Mouse (Mus musculus): ENCODE data around the gene Tmem184b. TPM values are rescaled to one million over a fixed set of nuclear protein-coding genes. Genes with fewer than 3 reads are reported as not detected.

Gene Tmem184b
- polyA plus RNA-seq, 1 experiment from 2014 or later = 42.0 TPM

- ATAC-seq (ENCODE audit: low read depth) = no peak
- Histone ChIP-seq H3K27ac (replicated peaks) (no peak overlapping the region), H3K9ac (no peak overlapping the region), H3K4me1 (replicated peaks) (peaks cover 9% of the 10 kb centered on the region; the same call in 1 of the 2 replicates), H3K9me3 (no peaks in the 10 kb centered on the region), H3K4me2 (no peak overlapping the region), H3K36me3 (peaks cover 99% of the 10 kb centered on the region), H3K27me3 (no peaks in the 10 kb centered on the region), H3K4me3 (no peak overlapping the region)
- WGBS = 91% methylated on average over 6 of the region's 6 CpGs
Measured at GRCm38 (mm10) chr15:79427516-79427915, 24.1 kb upstream of the Tmem184b start.

- Histone ChIP-seq H3K27ac (replicated peaks) (no peak overlapping the region), H3K4me3 (no peak overlapping the region), H3K4me1 (replicated peaks) (peaks cover 9% of the 10 kb centered on the region; the same call in 1 of the 2 replicates), H3K9ac (no peak overlapping the region), H3K27me3 (no peaks in the 10 kb centered on the region), H3K36me3 (peaks cover 99% of the 10 kb centered on the region), H3K9me3 (no peaks in the 10 kb centered on the region), H3K4me2 (no peak overlapping the region)
- ATAC-seq (ENCODE audit: low read depth) = no peak
- WGBS = 91% methylated on average over 11 of the region's 11 CpGs
Measured at GRCm38 (mm10) chr15:79425516-79425915, 22.1 kb upstream of the Tmem184b start.

- H3K9me3 ChIP-seq = no peaks in the 10 kb centered on the region
- H3K36me3 ChIP-seq = peaks cover 100% of the 10 kb centered on the region
- H3K27ac ChIP-seq (replicated peaks) = no peak overlapping the region
- H3K4me3 ChIP-seq = no peak overlapping the region
- no peak overlapping the region for H3K9ac ChIP-seq
- no peak overlapping the region for H3K4me2 ChIP-seq
- no peaks in the 10 kb centered on the region for H3K27me3 ChIP-seq
- peaks cover 8% of the 10 kb centered on the region; the same call in 1 of the 2 replicates for H3K4me1 ChIP-seq (replicated peaks)
- ATAC-seq (ENCODE audit: low read depth) = no peak
- WGBS = 94% methylated on average over 17 of the region's 17 CpGs
Measured at GRCm38 (mm10) chr15:79424602-79425001, 21.2 kb upstream of the Tmem184b start.

- Histone ChIP-seq H3K9ac (no peak overlapping the region), H3K4me2 (no peak overlapping the region), H3K27ac (replicated peaks) (no peak overlapping the region), H3K4me3 (no peak overlapping the region), H3K36me3 (peaks cover 99% of the 10 kb centered on the region), H3K9me3 (no peaks in the 10 kb centered on the region), H3K27me3 (no peaks in the 10 kb centered on the region), H3K4me1 (replicated peaks) (no peaks in the 10 kb centered on the region)
- WGBS = 90% methylated on average over 6 of the region's 6 CpGs
- ATAC-seq (ENCODE audit: low read depth) = no peak
Measured at GRCm38 (mm10) chr15:79422715-79423243, 19.4 kb upstream of the Tmem184b start.

GRCm38 (mm10) chr15:79418677-79419076 is 15.3 kb upstream of the Tmem184b start:
- Histone ChIP-seq H3K9me3 (no peaks in the 10 kb centered on the region), H3K4me1 (replicated peaks) (no peaks in the 10 kb centered on the region), H3K4me3 (no peak overlapping the region), H3K27me3 (no peaks in the 10 kb centered on the region), H3K4me2 (no peak overlapping the region), H3K27ac (replicated peaks) (no peak overlapping the region), H3K9ac (no peak overlapping the region), H3K36me3 (peaks cover 75% of the 10 kb centered on the region)
- 91% methylated on average over 11 of the region's 11 CpGs for WGBS
- no peak for ATAC-seq (ENCODE audit: low read depth)

GRCm38 (mm10) chr15:79418265-79418664 is 14.9 kb upstream of the Tmem184b start:
- peaks cover 71% of the 10 kb centered on the region for H3K36me3 ChIP-seq
- 96% methylated on average over 3 of the region's 3 CpGs for WGBS

GRCm38 (mm10) chr15:79417379-79417778 is 14.0 kb upstream of the Tmem184b start:
- Histone ChIP-seq H3K4me3 (no peak overlapping the region), H3K4me1 (replicated peaks) (no peaks in the 10 kb centered on the region), H3K27ac (replicated peaks) (no peak overlapping the region), H3K9ac (no peak overlapping the region), H3K4me2 (no peak overlapping the region), H3K27me3 (no peaks in the 10 kb centered on the region), H3K9me3 (no peaks in the 10 kb centered on the region), H3K36me3 (peaks cover 62% of the 10 kb centered on the region)
- no peak for ATAC-seq (ENCODE audit: low read depth)
- 93% methylated on average over 3 of the region's 3 CpGs for WGBS

More at GRCm38 (mm10) chr15:79418265-79418664, 14.9 kb upstream of the Tmem184b start:
- Histone ChIP-seq H3K4me2 (no peak overlapping the region), H3K27me3 (no peaks in the 10 kb centered on the region), H3K4me3 (no peak overlapping the region), H3K9me3 (no peaks in the 10 kb centered on the region), H3K27ac (replicated peaks) (no peak overlapping the region), H3K9ac (no peak overlapping the region), H3K4me1 (replicated peaks) (no peaks in the 10 kb centered on the region)
- ATAC-seq (ENCODE audit: low read depth) = no peak

GRCm38 (mm10) chr15:79416460-79417085 is 13.2 kb upstream of the Tmem184b start:
- no peak for ATAC-seq (ENCODE audit: low read depth)
- H3K4me3 ChIP-seq = no peak overlapping the region
- no peak overlapping the region for H3K9ac ChIP-seq
- peaks cover 54% of the 10 kb centered on the region for H3K36me3 ChIP-seq
- WGBS = 95% methylated on average over 10 of the region's 10 CpGs
- no peaks in the 10 kb centered on the region for H3K4me1 ChIP-seq (replicated peaks)
- H3K27ac ChIP-seq (replicated peaks) = no peak overlapping the region
- no peaks in the 10 kb centered on the region for H3K9me3 ChIP-seq
- H3K4me2 ChIP-seq = no peak overlapping the region
- H3K27me3 ChIP-seq = no peaks in the 10 kb centered on the region

- no peak for ATAC-seq (ENCODE audit: low read depth)
- H3K36me3 ChIP-seq = peaks cover 33% of the 10 kb centered on the region
- 80% methylated on average over 4 of the region's 4 CpGs for WGBS
- H3K27me3 ChIP-seq = no peaks in the 10 kb centered on the region
- no peak overlapping the region for H3K9ac ChIP-seq
- H3K4me2 ChIP-seq = no peak overlapping the region
- H3K9me3 ChIP-seq = no peaks in the 10 kb centered on the region
- H3K27ac ChIP-seq (replicated peaks) = no peak overlapping the region
- H3K4me3 ChIP-seq = no peak overlapping the region
- H3K4me1 ChIP-seq (replicated peaks) = no peaks in the 10 kb centered on the region
Measured at GRCm38 (mm10) chr15:79414513-79414912, 11.1 kb upstream of the Tmem184b start.

- ATAC-seq (ENCODE audit: low read depth) = no peak
- Histone ChIP-seq H3K9me3 (no peaks in the 10 kb centered on the region), H3K4me3 (no peak overlapping the region), H3K27ac (replicated peaks) (no peak overlapping the region), H3K4me1 (replicated peaks) (no peaks in the 10 kb centered on the region), H3K9ac (no peak overlapping the region), H3K36me3 (peaks cover 26% of the 10 kb centered on the region), H3K4me2 (no peak overlapping the region), H3K27me3 (no peaks in the 10 kb centered on the region)
- 81% methylated on average over 8 of the region's 8 CpGs for WGBS
Measured at GRCm38 (mm10) chr15:79413802-79414201, 10.4 kb upstream of the Tmem184b start.

GRCm38 (mm10) chr15:79413201-79413600 is 9.8 kb upstream of the Tmem184b start:
- 96% methylated on average over 3 of the region's 3 CpGs for WGBS
- H3K27me3 ChIP-seq = no peaks in the 10 kb centered on the region
- H3K9me3 ChIP-seq = no peaks in the 10 kb centered on the region
- peaks cover 20% of the 10 kb centered on the region for H3K36me3 ChIP-seq
- H3K4me3 ChIP-seq = no peak overlapping the region
- H3K27ac ChIP-seq (replicated peaks) = no peak overlapping the region
- no peaks in the 10 kb centered on the region for H3K4me1 ChIP-seq (replicated peaks)
- H3K4me2 ChIP-seq = no peak overlapping the region
- H3K9ac ChIP-seq = no peak overlapping the region
- no peak for ATAC-seq (ENCODE audit: low read depth)

GRCm38 (mm10) chr15:79411363-79412065 is 8.1 kb upstream of the Tmem184b start:
- Histone ChIP-seq H3K36me3 (peaks cover 5% of the 10 kb centered on the region; the same call in 1 of the 2 replicates), H3K4me1 (replicated peaks) (no peaks in the 10 kb centered on the region), H3K27me3 (no peaks in the 10 kb centered on the region), H3K9ac (no peak overlapping the region), H3K4me3 (no peak overlapping the region), H3K27ac (replicated peaks) (no peak overlapping the region), H3K9me3 (no peaks in the 10 kb centered on the region), H3K4me2 (no peak overlapping the region)
- ATAC-seq (ENCODE audit: low read depth) = no peak
- 64% methylated on average over 10 of the region's 10 CpGs for WGBS

Data from neural tube, embryonic 13.5 days (tissue).